Mouse (Mus musculus): ENCODE measurements around the gene Ggta1. TPM values are rescaled to one million over a fixed set of nuclear protein-coding genes. Genes with fewer than 3 reads are reported as not detected.

Gene Ggta1
- polyA plus RNA-seq, 1 experiment from 2014 or later, result 4.9 TPM

DNA sequence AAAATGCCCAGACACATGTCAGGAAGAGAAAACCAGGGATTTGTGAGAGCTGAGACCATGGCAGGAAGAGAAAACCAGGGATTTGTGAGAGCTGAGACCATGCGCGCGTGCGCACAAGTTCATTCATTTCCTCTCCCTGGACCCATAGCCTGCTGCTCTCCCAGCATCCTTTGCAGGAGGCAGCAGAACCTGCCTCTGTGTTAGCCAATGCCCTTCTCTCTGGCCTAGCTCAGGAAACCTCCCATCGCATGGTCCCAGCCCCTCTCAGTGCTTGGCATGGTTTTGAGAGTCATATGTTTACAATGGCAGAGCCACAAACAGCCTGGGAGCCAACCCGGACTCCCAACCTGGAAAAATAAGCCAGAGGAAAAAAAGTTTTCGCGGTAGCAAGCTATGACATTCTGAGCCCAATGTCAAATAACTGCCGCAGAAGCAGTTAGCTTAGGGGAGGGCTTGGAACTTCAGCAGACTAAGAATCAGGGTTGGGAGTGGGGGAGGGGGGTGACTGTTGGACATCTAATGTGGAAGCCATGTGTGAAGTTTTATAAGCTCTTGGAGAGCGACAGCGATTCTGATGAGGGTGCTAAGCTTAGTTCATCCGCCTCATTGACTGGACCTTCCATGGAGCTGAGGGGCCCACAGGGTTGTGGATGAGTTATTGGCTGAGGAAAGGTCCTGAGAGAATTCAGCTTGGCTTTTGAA is 40.1 kb upstream of the Ggta1 start:
- H3K27ac ChIP-seq, result no peak overlapping the region
- ATAC-seq (ENCODE audit: low FRiP score), result no peak
- no peaks in the 10 kb centered on the region for H3K9me3 ChIP-seq
- H3K27me3 ChIP-seq, result no peaks in the 10 kb centered on the region
- H3K4me2 ChIP-seq, result no peak overlapping the region
- no peak overlapping the region for H3K9ac ChIP-seq
- no peak overlapping the region for H3K4me3 ChIP-seq (replicated peaks)
- WGBS, result 90% methylated on average over 12 of the region's 12 CpGs
- H3K36me3 ChIP-seq (replicated peaks), result no peaks in the 10 kb centered on the region
- H3K4me1 ChIP-seq, result peaks cover 10% of the 10 kb centered on the region

GRCm38 (mm10) chr2:35502561-35502960 is 39.5 kb upstream of the Ggta1 start:
- no peak overlapping the region for H3K9ac ChIP-seq
- no peak overlapping the region for H3K4me3 ChIP-seq (replicated peaks)
- no peak overlapping the region for H3K4me2 ChIP-seq
- H3K27me3 ChIP-seq, result no peaks in the 10 kb centered on the region
- H3K36me3 ChIP-seq (replicated peaks), result no peaks in the 10 kb centered on the region
- H3K9me3 ChIP-seq, result no peaks in the 10 kb centered on the region
- 87% methylated on average over 3 of the region's 3 CpGs for WGBS
- peaks cover 10% of the 10 kb centered on the region for H3K4me1 ChIP-seq
- no peak for ATAC-seq (ENCODE audit: low FRiP score)
- H3K27ac ChIP-seq, result no peak overlapping the region

DNA sequence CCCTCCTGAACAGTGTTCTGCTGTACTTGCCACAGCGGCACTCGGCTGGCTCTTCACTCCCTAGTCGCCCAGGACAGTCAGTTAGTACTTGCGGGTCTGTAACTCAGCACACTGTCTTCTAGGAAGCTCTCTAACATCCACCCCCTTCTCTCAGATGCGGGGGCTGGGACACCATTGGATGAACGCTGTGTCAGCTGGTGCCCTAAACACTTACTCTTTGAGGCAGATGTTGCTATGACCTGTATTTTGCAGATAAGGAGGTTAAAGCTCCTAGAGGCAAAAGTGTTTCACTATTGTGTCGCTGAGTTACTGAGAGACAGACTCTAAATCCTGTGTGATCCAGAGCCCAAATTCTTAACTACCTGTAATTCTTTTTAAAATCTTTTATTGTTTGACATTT is 36.4 kb upstream of the Ggta1 start:
- H3K4me3 ChIP-seq (replicated peaks), result no peak overlapping the region
- 89% methylated on average over 7 of the region's 7 CpGs for WGBS
- no peak overlapping the region for H3K4me2 ChIP-seq
- no peak overlapping the region for H3K27ac ChIP-seq
- H3K27me3 ChIP-seq, result no peaks in the 10 kb centered on the region
- 0 out of 2 replicates have a peak, but pooled peaks cover 2% of the 10 kb centered on the region for H3K9me3 ChIP-seq
- no peak for ATAC-seq (ENCODE audit: low FRiP score)
- no peaks in the 10 kb centered on the region for H3K4me1 ChIP-seq
- no peak overlapping the region for H3K9ac ChIP-seq
- H3K36me3 ChIP-seq (replicated peaks), result no peaks in the 10 kb centered on the region

DNA sequence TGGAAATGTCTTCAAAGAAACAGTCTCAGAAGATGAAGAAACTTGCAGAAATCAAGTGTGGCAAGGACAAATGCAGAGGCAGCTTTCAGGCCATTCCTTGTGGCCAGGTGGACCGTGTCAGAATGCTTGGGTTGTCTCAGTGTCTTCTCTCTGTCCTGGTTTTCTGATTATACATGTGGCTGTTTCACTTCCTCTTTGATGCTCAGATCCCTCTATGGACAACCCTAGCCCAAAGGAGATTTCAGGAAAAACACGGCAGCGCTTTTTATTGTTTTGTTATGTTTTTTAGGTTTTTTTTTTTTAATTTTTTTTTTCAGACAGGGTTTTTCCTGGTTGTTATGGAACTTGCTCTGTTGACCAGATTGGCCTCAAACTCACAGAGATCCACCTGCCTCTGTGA is 35.9 kb upstream of the Ggta1 start:
- H3K27ac ChIP-seq, result no peak overlapping the region

DNA sequence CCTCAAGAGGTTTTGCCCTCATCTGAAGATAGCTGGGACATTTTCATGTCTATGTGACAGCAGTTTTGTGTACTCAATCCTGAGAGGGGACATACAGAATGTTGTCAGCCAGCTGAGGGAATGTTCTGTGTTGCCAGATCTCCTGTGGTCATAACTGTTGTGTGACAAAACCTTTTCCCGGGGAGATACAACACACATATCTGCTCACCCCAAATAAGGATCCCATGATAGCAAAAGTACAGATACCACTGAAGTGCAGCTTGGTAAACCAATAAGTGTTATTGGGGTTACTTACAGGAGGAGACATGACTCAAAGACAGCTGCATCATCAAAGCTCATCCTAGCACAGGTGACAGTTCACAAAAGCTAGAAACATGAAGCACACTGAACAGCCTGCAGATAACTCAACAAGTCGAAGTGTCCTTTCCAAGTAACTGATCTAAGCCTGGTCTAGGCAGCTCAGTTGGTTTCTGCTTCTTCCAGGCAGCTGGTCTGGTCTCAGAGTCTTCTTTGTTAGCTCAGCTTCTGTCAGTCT is 34.7 kb upstream of the Ggta1 start:
- 84% methylated on average over 2 of the region's 2 CpGs for WGBS
- no peak overlapping the region for H3K4me2 ChIP-seq
- H3K9me3 ChIP-seq, result 0 out of 2 replicates have a peak, but pooled peaks cover 2% of the 10 kb centered on the region
- H3K4me1 ChIP-seq, result no peaks in the 10 kb centered on the region
- H3K4me3 ChIP-seq (replicated peaks), result no peak overlapping the region
- no peak for ATAC-seq (ENCODE audit: low FRiP score)
- no peaks in the 10 kb centered on the region for H3K36me3 ChIP-seq (replicated peaks)
- H3K27me3 ChIP-seq, result no peaks in the 10 kb centered on the region
- no peak overlapping the region for H3K27ac ChIP-seq
- no peak overlapping the region for H3K9ac ChIP-seq

More for the DNA sequence above, 35.9 kb upstream of the Ggta1 start:
- H3K9me3 ChIP-seq, result 0 out of 2 replicates have a peak, but pooled peaks cover 2% of the 10 kb centered on the region
- no peak overlapping the region for H3K4me3 ChIP-seq (replicated peaks)
- no peaks in the 10 kb centered on the region for H3K4me1 ChIP-seq
- H3K4me2 ChIP-seq, result no peak overlapping the region
- ATAC-seq (ENCODE audit: low FRiP score), result no peak
- no peaks in the 10 kb centered on the region for H3K36me3 ChIP-seq (replicated peaks)
- H3K9ac ChIP-seq, result no peak overlapping the region
- WGBS, result 89% methylated on average over 3 of the region's 3 CpGs
- no peaks in the 10 kb centered on the region for H3K27me3 ChIP-seq

DNA sequence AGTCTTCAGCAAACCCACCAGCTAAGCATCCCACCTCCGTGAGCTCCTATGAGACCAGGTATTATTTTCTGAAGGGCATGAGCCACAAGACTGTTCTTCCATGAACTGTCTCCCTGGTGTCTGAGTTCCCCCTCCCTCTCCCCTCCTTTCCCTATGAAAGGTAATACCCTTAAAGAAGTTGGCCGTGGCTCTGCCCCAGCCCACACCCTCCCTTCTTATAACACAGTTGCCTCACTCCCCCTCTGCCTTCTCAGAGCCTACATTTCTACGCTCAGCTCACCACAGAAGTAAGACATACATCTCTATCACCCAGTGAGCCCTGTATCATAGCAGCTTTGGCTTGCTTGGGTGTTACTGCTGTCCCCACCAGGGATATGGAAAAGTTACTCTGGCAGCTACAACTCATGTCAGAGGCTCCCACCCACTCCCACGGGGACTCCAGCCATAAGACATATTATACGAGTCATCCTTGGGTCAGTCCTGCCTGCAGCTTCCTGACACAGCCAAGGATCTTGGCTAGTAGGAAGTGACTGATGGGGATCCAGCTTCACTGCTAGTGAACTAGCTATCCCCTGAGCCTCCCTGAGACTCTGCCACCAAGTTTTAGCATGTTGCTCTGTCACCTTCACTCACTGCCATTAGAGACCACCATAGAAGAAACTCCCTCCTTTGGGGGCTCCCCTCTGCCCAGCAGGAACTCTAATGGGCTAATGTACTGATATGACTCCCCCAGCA is 33.4 kb upstream of the Ggta1 start:
- no peak for ATAC-seq (ENCODE audit: low FRiP score)
- WGBS, result 86% methylated on average over 5 of the region's 5 CpGs
- H3K36me3 ChIP-seq (replicated peaks), result no peaks in the 10 kb centered on the region
- H3K4me1 ChIP-seq, result no peaks in the 10 kb centered on the region
- no peak overlapping the region for H3K4me3 ChIP-seq (replicated peaks)
- no peaks in the 10 kb centered on the region for H3K27me3 ChIP-seq
- no peak overlapping the region for H3K4me2 ChIP-seq
- no peak overlapping the region for H3K27ac ChIP-seq
- 0 out of 2 replicates have a peak, but pooled peaks cover 2% of the 10 kb centered on the region for H3K9me3 ChIP-seq
- H3K9ac ChIP-seq, result no peak overlapping the region

DNA sequence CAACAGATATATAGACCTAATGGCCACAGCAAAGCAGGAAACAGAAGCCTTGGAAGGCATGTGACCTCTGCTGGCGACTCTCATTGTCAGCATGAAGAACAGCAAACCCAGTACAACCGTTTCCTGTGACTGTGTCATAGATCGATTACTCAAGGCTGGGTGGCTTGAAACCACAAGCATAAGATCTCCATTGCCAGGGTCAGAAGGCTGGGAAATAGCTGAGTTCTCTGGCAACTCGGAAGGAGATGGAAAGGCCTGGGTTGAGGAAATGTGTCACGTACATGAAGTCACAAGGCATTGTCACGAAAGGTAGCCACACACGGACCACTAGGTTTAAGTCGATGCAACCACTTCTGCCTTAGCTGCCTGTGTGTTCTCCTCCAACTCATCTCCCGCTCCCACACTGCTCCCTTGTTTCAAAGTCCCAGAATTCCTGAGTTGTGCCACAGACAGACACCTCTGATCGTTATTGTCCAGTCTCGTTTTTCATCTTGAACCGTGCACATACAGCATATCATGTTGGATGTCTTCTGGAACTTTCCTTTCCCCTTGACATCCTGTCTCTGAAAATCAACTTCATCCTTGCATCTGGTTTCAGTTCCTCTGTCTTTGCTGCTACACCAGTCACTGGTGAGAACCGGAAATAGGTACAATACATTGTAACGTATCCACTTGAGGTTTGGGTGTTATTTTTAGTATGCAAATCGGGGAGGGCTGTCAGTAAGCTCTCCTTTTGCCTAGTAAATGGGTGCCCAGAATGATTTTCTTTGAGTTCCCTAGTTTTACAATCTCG is 32.7 kb upstream of the Ggta1 start:
- no peaks in the 10 kb centered on the region for H3K36me3 ChIP-seq (replicated peaks)
- WGBS, result 87% methylated on average over 16 of the region's 16 CpGs
- no peak overlapping the region for H3K27ac ChIP-seq

GRCm38 (mm10) chr2:35493566-35493965 is 30.5 kb upstream of the Ggta1 start:
- WGBS, result 84% methylated on average over 7 of the region's 7 CpGs
- Histone ChIP-seq H3K9me3 (0 out of 2 replicates have a peak, but pooled peaks cover 2% of the 10 kb centered on the region), H3K36me3 (replicated peaks) (no peaks in the 10 kb centered on the region), H3K4me2 (no peak overlapping the region), H3K9ac (no peak overlapping the region), H3K27me3 (no peaks in the 10 kb centered on the region), H3K27ac (no peak overlapping the region), H3K4me3 (replicated peaks) (no peak overlapping the region), H3K4me1 (peaks cover 8% of the 10 kb centered on the region)
- ATAC-seq (ENCODE audit: low FRiP score), result no peak

More for the DNA sequence above, 32.7 kb upstream of the Ggta1 start:
- no peak overlapping the region for H3K4me2 ChIP-seq
- peaks cover 2% of the 10 kb centered on the region for H3K4me1 ChIP-seq
- H3K4me3 ChIP-seq (replicated peaks), result no peak overlapping the region
- ATAC-seq (ENCODE audit: low FRiP score), result no peak
- H3K9me3 ChIP-seq, result 0 out of 2 replicates have a peak, but pooled peaks cover 2% of the 10 kb centered on the region
- no peaks in the 10 kb centered on the region for H3K27me3 ChIP-seq
- no peak overlapping the region for H3K9ac ChIP-seq

DNA sequence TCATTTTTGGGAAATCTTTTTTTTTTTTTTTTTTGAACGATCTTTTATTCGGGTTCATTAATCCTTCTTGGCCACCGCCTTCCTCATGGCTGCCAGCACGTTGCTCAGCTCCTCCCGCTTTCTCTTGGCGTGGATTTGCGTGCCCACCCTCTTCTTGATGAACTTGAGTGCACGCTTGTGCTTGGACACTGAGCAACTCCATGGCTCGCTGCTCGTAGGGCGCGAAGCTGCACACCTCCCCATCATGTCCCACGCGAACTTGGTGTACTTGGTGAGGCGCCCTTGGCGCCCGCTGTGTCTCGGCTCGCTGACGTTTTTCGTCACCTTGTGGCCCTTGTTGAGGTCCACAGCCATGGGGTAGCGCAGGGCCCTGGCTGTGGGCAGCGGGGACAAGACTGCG is 28.1 kb upstream of the Ggta1 start:
- peaks cover 14% of the 10 kb centered on the region for H3K4me1 ChIP-seq
- 0 out of 2 replicates have a peak, but pooled peaks cover 2% of the 10 kb centered on the region for H3K9me3 ChIP-seq
- ATAC-seq (ENCODE audit: low FRiP score), result no peak
- WGBS, result 91% methylated on average over 24 of the region's 24 CpGs
- H3K4me3 ChIP-seq (replicated peaks), result no peak overlapping the region
- no peaks in the 10 kb centered on the region for H3K27me3 ChIP-seq
- no peak overlapping the region for H3K4me2 ChIP-seq
- H3K9ac ChIP-seq, result no peak overlapping the region
- H3K36me3 ChIP-seq (replicated peaks), result no peaks in the 10 kb centered on the region
- no peak overlapping the region for H3K27ac ChIP-seq

DNA sequence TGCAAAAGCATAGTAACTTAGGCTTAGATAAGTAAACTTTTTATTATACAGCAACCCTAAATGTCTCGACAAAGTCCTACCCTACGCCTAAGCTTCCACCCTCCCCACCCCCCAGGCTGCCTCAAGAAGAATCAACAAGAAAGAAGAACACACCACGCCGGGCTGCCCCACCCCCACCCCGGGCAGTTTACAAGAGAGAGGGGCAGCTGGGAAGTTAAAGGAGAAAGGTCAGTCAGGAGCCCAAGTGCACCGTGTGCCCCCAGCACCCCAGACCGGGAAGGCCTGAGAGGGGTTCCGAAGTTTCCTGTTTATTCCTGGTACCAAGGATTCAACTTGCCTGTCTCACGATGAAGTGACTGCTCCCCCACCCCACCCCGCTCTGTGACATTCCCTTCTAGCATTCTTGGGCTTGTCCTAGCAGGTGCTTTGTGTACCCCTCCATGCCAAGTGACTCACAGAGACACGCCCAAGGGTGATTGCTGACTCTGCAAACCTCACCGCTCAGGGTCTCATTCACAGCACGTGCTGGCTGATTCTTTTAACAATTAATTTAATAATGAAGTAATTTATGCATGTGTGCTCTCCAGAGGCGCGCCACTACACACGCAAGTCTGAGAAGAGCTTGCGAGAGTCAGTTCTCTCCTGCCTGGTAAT is 27.6 kb upstream of the Ggta1 start:
- 27% methylated on average over 17 of the region's 17 CpGs for WGBS
- Histone ChIP-seq H3K36me3 (replicated peaks) (no peaks in the 10 kb centered on the region), H3K4me1 (peaks cover 14% of the 10 kb centered on the region), H3K4me3 (replicated peaks) (no peak overlapping the region), H3K9ac (no peak overlapping the region), H3K27me3 (no peaks in the 10 kb centered on the region), H3K4me2 (no peak overlapping the region), H3K27ac (no peak overlapping the region), H3K9me3 (0 out of 2 replicates have a peak, but pooled peaks cover 2% of the 10 kb centered on the region)
- no peak for ATAC-seq (ENCODE audit: low FRiP score)

DNA sequence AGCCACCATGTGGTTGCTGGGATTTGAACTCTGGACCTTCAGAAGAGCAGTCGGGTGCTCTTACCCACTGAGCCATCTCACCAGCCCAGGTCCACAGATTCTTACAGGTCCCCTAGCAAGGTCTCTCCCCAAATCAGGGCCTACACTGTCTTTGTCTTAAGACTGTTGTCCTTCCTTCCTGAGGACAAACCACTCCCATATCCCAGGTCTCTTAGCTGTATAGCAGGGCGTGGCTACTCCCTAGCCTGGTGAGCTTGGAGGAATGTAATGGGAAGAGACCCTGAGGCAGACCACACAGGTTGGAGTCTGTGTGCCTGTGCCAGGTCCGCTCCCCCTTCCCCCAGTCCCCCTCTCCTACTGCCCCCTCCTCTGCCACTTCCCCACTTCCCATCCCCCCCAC is 24.7 kb upstream of the Ggta1 start:
- no peak overlapping the region for H3K4me2 ChIP-seq
- H3K27me3 ChIP-seq, result no peaks in the 10 kb centered on the region
- no peak overlapping the region for H3K27ac ChIP-seq
- no peak overlapping the region for H3K9ac ChIP-seq
- ATAC-seq (ENCODE audit: low FRiP score), result no peak
- WGBS, result 65% methylated on average over 3 of the region's 3 CpGs
- peaks cover 14% of the 10 kb centered on the region for H3K4me1 ChIP-seq
- H3K9me3 ChIP-seq, result no peaks in the 10 kb centered on the region
- no peak overlapping the region for H3K4me3 ChIP-seq (replicated peaks)
- H3K36me3 ChIP-seq (replicated peaks), result no peaks in the 10 kb centered on the region

All from forebrain, embryonic 12.5 days (tissue).